Mouse (Mus musculus) spleen, adult 2 months (tissue): ENCODE measurements around the gene Jakmip3. TPM values are rescaled to one million over a fixed set of nuclear protein-coding genes. Genes with fewer than 3 reads are reported as not detected.

ENCODE experiments used
- DNase-seq, 2 experiments: peaks; one replicate each; pipeline versions ENCODE4 v3.0.0 to v3.0.0-alpha.2; 2012 to 2021; ENCODE audit warnings: low spot score in 2 of 2, low read depth in 1 of 2
- H3K27ac ChIP-seq: fragments of 200-500 bp; 2 replicates; pipeline ENCODE4 v1.5.1; 2012; ENCODE audit warnings: low read length, inconsistent platforms; ENCODE audit not compliant: insufficient read depth
- H3K27me3 ChIP-seq: fragments of 200-500 bp; 2 replicates; pipeline ENCODE4 v1.6.1; 2012; ENCODE audit warnings: mild to moderate bottlenecking, moderate library complexity, low read length, inconsistent platforms; ENCODE audit not compliant: control insufficient read depth, insufficient read depth
- H3K36me3 ChIP-seq: fragments of 200-500 bp; 2 replicates; pipeline ENCODE4 v1.6.1; 2012; ENCODE audit warnings: mild to moderate bottlenecking, low read length, inconsistent platforms; ENCODE audit not compliant: control insufficient read depth, insufficient read depth
- H3K4me1 ChIP-seq: fragments of 200-500 bp; 2 replicates; pipeline ENCODE4 v1.6.1; 2011; ENCODE audit warnings: inconsistent platforms; ENCODE audit not compliant: control insufficient read depth, insufficient read depth, insufficient read length
- H3K4me3 ChIP-seq: fragments of 200-500 bp; 2 replicates; pipeline ENCODE4 v1.5.1; 2011; ENCODE audit warnings: mild to moderate bottlenecking, inconsistent platforms; ENCODE audit not compliant: insufficient read depth, insufficient read length; ENCODE audit errors: extremely low read depth
- CTCF ChIP-seq: fragments of 200-500 bp; IDR thresholded peaks from 2 replicates; pipeline ENCODE4 v1.5.1; 2011; ENCODE audit warnings: mild to moderate bottlenecking, inconsistent platforms; ENCODE audit not compliant: insufficient read depth, insufficient read length, insufficient replicate concordance; ENCODE audit errors: extremely low read depth
- POLR2A ChIP-seq: fragments of 200-500 bp; IDR thresholded peaks from 2 replicates; pipeline ENCODE4 v1.6.1; 2011; ENCODE audit warnings: low read depth, low read length, inconsistent platforms
- WGBS: fragments of 180-500 bp; shearing (Covaris S2); methylation state at CpG from one replicate; pipeline ENCODE4 v1.1.7; 2018; 5-methylcytosine and 5-hydroxymethylcytosine counted together
- polyA plus RNA-seq: library from polyadenylated mRNA; depleted of rRNA; stranded (reverse); fragments of >200 nt; gene quantifications from 2 replicates; pipeline ENCODE4 v1.2.3, GENCODE M21; 2012

The Jakmip3 gene
- polyA plus RNA-seq, 1 experiment: 0.37 TPM

DNA sequence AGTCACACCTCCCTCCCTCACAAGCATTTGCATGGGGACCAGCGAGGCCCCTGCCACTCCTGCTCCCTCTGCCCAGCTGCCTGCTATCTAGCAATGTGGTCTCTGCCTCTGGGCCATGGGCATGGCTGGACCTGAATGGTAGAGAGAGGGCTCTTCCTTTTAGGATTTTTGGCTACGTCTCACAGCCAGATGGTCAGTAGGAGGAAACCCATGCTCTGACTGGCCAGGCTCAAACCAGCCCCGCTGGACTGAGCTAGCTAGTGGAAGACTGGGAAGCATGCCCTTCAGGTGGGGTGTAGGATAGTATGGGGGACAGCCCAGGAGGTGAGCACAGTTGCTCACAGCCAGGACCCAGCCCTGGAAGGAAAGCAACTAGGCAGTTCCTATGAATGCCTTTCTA, 161.3 kb downstream of the Jakmip3 start:
- TF ChIP-seq CTCF: no peak
- no peak for TF ChIP-seq POLR2A
- Histone ChIP-seq H3K4me1 (no peaks in the 10 kb centered on the region), H3K4me3 (no peak overlapping the region), H3K27me3 (no peaks in the 10 kb centered on the region), H3K27ac (no peak overlapping the region), H3K36me3 (no peaks in the 10 kb centered on the region)
- DNase-seq: no peak
- WGBS: 79% methylated on average over 3 of the region's 3 CpGs

DNA sequence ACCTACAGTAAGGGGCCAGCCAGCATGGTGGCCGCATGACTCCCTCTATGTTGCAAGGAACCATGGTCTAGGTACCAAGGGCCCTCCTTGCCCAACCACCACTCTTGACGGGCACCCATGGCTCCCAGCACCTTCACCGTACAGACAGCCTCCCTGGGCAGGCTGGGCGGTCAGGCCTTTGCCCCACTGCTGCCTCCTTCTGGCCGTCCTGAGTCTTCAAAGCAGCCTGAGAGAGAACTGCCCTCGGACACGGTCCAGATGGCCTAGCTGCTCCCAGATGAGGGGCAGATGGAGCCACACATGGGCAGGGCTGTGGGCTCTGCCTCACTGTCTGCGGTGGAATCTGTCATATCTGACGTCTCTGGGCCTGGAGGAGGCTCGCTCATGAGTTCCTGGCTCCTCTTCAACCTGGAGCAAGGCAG, 163.4 kb downstream of the Jakmip3 start:
- Histone ChIP-seq H3K27ac (no peak overlapping the region), H3K36me3 (no peaks in the 10 kb centered on the region), H3K4me1 (no peaks in the 10 kb centered on the region), H3K27me3 (no peaks in the 10 kb centered on the region), H3K4me3 (no peak overlapping the region)
- WGBS: 68% methylated on average over 10 of the region's 10 CpGs
- DNase-seq: no peak
- TF ChIP-seq POLR2A (no peak), CTCF (no peak)

DNA sequence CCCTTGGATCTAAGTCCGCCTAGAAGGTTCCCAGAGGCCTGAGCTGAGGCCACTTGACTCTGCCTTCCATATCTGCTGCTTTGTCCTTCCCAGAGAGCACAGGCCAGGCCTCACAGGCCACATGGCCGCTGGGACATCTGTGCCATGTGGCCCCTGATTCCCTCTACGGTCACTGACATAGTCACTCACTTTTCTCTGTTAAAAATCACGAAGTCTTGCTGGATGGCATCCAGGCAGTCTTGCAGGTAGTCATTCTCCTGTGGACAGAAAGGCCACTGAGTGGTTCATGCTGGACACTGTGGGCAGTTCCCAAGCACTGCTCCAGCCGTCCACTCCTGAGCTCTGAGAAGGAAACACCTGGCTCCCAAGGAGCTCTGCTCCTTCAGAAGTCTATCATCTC, 164.5 kb downstream of the Jakmip3 start:
- DNase-seq: no peak
- Histone ChIP-seq H3K27me3 (no peaks in the 10 kb centered on the region), H3K36me3 (no peaks in the 10 kb centered on the region), H3K4me3 (no peak overlapping the region), H3K4me1 (no peaks in the 10 kb centered on the region), H3K27ac (no peak overlapping the region)
- WGBS: 77% methylated on average over 5 of the region's 5 CpGs
- TF ChIP-seq POLR2A (no peak), CTCF (no peak)

DNA sequence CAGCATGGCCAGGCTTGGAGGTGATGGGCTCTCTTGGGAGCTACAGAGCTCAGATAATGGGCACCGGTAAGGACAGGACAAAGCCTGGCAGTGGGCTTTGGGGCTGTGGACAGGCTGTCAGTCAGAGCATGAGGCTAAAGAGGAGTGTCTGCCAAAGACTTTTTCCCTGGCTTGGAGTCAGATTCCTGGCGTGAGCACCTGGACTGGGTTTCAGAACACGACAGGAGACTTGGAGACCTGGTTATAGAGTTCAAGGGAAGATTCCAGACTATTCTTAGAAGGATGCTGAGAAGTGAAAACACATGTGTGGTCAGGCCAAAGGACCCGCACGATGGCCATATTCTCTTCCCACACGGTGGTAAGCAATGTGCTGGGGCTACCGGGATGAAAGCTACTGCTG, 165.2 kb downstream of the Jakmip3 start:
- TF ChIP-seq POLR2A (no peak), CTCF (no peak)
- 88% methylated on average over 7 of the region's 7 CpGs for WGBS
- H3K27ac ChIP-seq: no peak overlapping the region
- H3K27me3 ChIP-seq: no peaks in the 10 kb centered on the region
- H3K36me3 ChIP-seq: no peaks in the 10 kb centered on the region
- no peak overlapping the region for H3K4me3 ChIP-seq
- no peaks in the 10 kb centered on the region for H3K4me1 ChIP-seq
- DNase-seq: no peak

DNA sequence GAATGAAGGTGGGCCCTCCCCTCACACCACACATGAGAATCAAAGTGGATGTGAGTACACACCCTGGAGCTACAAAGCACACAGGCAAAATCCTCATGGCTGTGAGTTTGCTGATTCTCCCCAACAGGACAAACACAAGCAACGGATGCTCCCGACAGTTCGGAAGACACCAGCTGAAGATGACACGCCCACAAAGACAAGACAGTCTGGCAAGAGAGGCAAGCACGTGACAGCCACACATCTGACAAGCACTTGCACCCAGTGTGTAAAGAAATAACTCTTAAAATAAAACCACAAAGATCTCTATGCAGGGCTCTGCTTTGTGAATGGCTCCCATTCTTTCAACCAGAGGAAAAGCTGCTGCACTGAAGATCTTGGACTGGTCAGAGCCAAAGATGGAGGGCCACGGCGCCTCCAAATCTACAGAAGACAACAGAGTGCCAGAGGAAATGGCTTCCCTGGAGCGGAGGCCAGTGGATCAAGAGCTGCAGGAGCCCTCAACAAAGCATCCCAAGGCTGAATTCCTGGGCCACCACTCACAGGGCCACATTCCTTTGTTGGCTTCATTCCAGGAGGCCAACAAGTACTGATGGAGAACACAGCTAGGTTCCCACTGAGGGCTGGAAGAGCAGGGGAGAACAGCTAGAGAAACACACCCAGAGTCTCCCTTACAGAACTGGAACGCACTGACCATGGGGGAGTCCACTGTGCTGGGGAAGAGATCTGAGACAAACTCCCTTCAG, 167.5 kb downstream of the Jakmip3 start:
- TF ChIP-seq CTCF: no peak
- TF ChIP-seq POLR2A: no peak
- no peak for DNase-seq
- Histone ChIP-seq H3K36me3 (no peaks in the 10 kb centered on the region), H3K27ac (no peak overlapping the region), H3K27me3 (no peaks in the 10 kb centered on the region), H3K4me3 (no peak overlapping the region), H3K4me1 (no peaks in the 10 kb centered on the region)
- WGBS: 89% methylated on average over 9 of the region's 9 CpGs

DNA sequence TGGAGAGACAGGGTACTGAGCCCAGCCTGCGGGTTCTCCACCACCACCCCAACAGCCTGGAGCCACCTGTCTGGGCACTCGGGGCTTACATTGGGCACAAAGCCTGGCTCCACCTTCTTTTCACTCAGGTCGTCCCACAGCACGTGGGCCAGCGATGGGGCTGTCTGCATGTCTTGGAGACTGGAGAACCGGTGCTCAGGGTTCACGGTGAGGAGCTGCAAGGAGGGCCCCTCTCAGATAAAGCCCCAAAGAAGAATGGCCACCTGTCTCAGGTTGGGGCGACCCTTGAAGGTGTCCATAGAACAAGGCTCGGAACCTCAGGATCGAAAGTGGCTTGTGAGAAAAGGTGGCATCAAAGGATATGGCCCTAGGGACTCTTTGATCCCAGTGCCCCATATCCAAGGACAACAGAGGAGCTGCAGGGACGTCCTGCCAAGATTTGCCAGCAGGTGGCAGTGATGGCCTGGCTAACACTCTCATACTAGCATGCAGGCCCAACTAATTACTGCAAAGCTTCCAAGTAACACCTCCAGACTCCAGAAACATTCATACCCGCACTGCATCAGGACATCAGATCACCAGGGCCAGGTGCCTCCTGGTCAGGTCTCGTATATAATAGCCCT, 178.7 kb downstream of the Jakmip3 start:
- no peaks in the 10 kb centered on the region for H3K27me3 ChIP-seq
- no peak overlapping the region for H3K4me3 ChIP-seq
- no peaks in the 10 kb centered on the region for H3K36me3 ChIP-seq
- 39% methylated on average over 13 of the region's 13 CpGs for WGBS
- H3K4me1 ChIP-seq: no peaks in the 10 kb centered on the region
- H3K27ac ChIP-seq: no peak overlapping the region
- TF ChIP-seq CTCF (peak; percentile 50; the same call in 1 of the 2 replicates), POLR2A (no peak)
- peak in 1 of 2 experiments; percentile 32 for DNase-seq

DNA sequence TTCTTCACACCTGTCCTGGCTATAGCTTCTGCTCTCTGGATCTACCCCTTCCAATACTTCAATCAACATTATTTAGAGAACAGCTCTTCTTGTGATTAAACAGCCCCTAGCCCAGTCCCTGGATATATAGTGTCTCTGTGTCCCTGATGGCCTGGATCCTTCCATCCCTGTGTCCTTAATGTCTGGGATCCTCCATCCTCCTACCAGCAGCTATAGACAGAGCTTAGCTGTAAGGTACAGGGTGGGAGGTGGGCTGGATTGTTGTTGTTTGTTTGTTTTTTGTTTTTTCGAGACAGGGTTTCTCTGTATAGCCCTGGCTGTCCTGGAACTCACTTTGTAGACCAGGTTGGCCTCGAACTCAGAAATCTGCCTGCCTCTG, 179.2 kb downstream of the Jakmip3 start:
- H3K27me3 ChIP-seq: no peaks in the 10 kb centered on the region
- TF ChIP-seq POLR2A: no peak
- TF ChIP-seq CTCF: no peak
- no peaks in the 10 kb centered on the region for H3K4me1 ChIP-seq
- 44% methylated on average over 2 of the region's 2 CpGs for WGBS
- H3K4me3 ChIP-seq: no peak overlapping the region
- DNase-seq: no peak
- H3K27ac ChIP-seq: no peak overlapping the region
- no peaks in the 10 kb centered on the region for H3K36me3 ChIP-seq
